Mouse (Mus musculus): ENCODE measurements at regions not wholly inside any gene's neighbourhood (a gene's known extent, or its start where the extent isn't known, plus 50 kb on each side); places are given as distances from the start of the nearest gene placed in this dataset.
A peak's percentile ranks its signal among the peaks of the same experiment; 100 is the strongest.

GRCm38 (mm10) chr15:14418532-14418931 is 1245.1 kb upstream of the Cdh6 start:
- no peaks in the 10 kb centered on the region for H3K27me3 ChIP-seq (ENCODE audit: control insufficient read depth, insufficient read depth, low read length)
- H3K9ac ChIP-seq (replicated peaks; ENCODE audit: low read length): no peak overlapping the region
- H3K36me3 ChIP-seq (replicated peaks; ENCODE audit: control insufficient read depth, insufficient read depth, low read depth, low read length): no peaks in the 10 kb centered on the region
- 44% methylated on average over 5 of the region's 5 CpGs for WGBS
- no peak overlapping the region for H3K4me2 ChIP-seq (ENCODE audit: low read depth, low read length)
- ATAC-seq (replicated peaks; ENCODE audit: insufficient number of reproducible peaks, low FRiP score, low TSS enrichment, low read depth) (no peak), DNase-seq (ENCODE audit: low spot score) (peak; percentile 31)
- H3K27ac ChIP-seq (replicated peaks; ENCODE audit: low read depth, low read length): no peak overlapping the region
- H3K9me3 ChIP-seq (replicated peaks; ENCODE audit: control insufficient read depth, low read length): no peaks in the 10 kb centered on the region
- H3K4me1 ChIP-seq (ENCODE audit: control insufficient read depth, insufficient read depth, low read length): no peaks in the 10 kb centered on the region
- H3K4me3 ChIP-seq (ENCODE audit: low read depth, low read length): no peak overlapping the region

- H3K27ac ChIP-seq (replicated peaks; ENCODE audit: low read depth, low read length): no peak overlapping the region
These were observed 1211.9 kb upstream of the Cdh6 start for GRCm38 (mm10) chr15:14385347-14385746.

GRCm38 (mm10) chr15:14378340-14378739 is 1204.9 kb upstream of the Cdh6 start:
- Histone ChIP-seq H3K9me3 (replicated peaks; ENCODE audit: control insufficient read depth, low read length) (no peaks in the 10 kb centered on the region), H3K4me2 (ENCODE audit: low read depth, low read length) (no peak overlapping the region), H3K4me3 (ENCODE audit: low read depth, low read length) (no peak overlapping the region), H3K4me1 (ENCODE audit: control insufficient read depth, insufficient read depth, low read length) (no peaks in the 10 kb centered on the region), H3K36me3 (replicated peaks; ENCODE audit: control insufficient read depth, insufficient read depth, low read depth, low read length) (no peaks in the 10 kb centered on the region), H3K27ac (replicated peaks; ENCODE audit: low read depth, low read length) (no peak overlapping the region), H3K27me3 (ENCODE audit: control insufficient read depth, insufficient read depth, low read length) (no peaks in the 10 kb centered on the region), H3K9ac (replicated peaks; ENCODE audit: low read length) (no peak overlapping the region)
- DNase-seq (ENCODE audit: low spot score) (no peak), ATAC-seq (replicated peaks; ENCODE audit: insufficient number of reproducible peaks, low FRiP score, low TSS enrichment, low read depth) (no peak)

More at GRCm38 (mm10) chr15:14385347-14385746, 1211.9 kb upstream of the Cdh6 start:
- no peak for ATAC-seq (replicated peaks; ENCODE audit: insufficient number of reproducible peaks, low FRiP score, low TSS enrichment, low read depth)
- no peak overlapping the region for H3K4me3 ChIP-seq (ENCODE audit: low read depth, low read length)
- H3K4me1 ChIP-seq (ENCODE audit: control insufficient read depth, insufficient read depth, low read length): no peaks in the 10 kb centered on the region
- 71% methylated on average over 1 of the region's 1 CpGs for WGBS
- no peaks in the 10 kb centered on the region for H3K9me3 ChIP-seq (replicated peaks; ENCODE audit: control insufficient read depth, low read length)
- no peak for DNase-seq (ENCODE audit: low spot score)
- no peaks in the 10 kb centered on the region for H3K36me3 ChIP-seq (replicated peaks; ENCODE audit: control insufficient read depth, insufficient read depth, low read depth, low read length)
- no peaks in the 10 kb centered on the region for H3K27me3 ChIP-seq (ENCODE audit: control insufficient read depth, insufficient read depth, low read length)
- H3K9ac ChIP-seq (replicated peaks; ENCODE audit: low read length): no peak overlapping the region
- no peak overlapping the region for H3K4me2 ChIP-seq (ENCODE audit: low read depth, low read length)

Measured in embryonic facial prominence, embryonic 11.5 days (tissue).